Mouse (Mus musculus) mature B cell (primary cell): ENCODE measurements around the gene 9430097D07Rik.

Source experiments
- in situ Hi-C: fragments of 300-500 bp; cut with MboI; formaldehyde crosslinking; loops from 2 replicates; pipeline ENCODE4 v1.14.3; 2019

9430097D07Rik gene

DNA sequence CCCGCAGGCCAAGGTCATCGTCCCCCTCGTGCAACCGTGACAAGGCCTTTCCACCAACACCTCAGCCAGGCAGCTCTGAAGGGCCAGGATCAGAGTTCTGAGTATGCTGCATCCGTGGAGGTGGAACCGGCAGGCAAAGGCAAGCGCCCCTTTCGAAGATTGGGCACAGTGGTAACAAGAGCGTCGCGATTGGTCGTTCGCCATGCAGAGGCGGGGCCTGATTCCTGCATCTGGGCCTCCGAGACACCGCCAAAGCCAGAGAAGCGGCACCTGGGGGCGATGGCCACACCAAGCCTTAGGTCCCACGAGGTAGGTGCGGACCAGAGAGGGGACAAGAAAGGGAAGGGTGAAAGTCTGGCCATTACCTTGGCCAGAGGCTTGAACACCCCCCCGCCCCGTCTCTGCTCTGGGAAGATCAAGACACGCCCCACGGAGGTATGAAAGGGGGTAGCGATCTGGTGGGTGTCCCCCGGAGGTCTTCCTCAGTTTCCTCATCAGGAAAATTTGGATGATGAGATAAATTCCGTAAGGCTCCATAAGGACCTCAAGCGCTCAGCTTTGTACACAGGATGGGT lies at the start of gene 9430097D07Rik:
Gene 9430097D07Rik, minus strand, starts transcription at position 99 of the 575 bp plus-strand sequence.
- in situ Hi-C loops = no loop called here

DNA sequence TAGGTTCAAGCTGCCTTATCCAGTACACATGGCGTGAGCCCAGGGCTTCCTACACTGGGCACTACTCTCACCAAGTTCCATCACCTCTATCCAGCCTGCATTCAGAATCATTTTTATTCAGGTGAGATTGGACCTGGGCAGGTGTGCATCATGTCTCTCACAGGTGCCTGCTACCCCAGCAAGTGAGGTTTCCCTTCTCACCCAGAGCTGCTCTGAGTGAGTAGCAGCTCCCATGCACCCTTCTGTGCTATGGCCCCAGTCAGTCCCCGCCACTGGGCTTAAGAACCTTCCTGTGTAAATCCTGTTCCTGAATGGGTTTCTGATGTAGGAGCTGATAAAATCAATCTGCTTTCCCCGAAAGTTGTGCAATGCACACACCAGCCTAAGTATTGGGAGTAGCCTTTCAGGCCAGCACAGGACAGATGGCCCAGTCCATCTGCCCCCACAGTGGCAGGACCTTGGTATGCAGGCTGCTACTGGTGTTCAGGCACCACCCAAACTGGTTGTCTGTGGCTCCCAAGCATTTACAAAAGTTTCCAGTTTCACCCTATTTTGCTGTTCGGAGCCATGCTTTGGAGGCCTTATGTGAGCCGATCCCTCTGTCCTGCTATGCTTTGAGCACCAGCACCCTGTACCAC lies 48.7 kb upstream of the 9430097D07Rik start:
- in situ Hi-C loops = no loop called here

- in situ Hi-C loops = no loop called here
These were observed 46.0 kb upstream of the 9430097D07Rik start, which contains the start of gene Ak1 for GRCm38 (mm10) chr2:32621517-32621859. Ak1 (plus strand) TSS chr2:32621758.

GRCm38 (mm10) chr2:32620682-32621516 lies 45.4 kb upstream of the 9430097D07Rik start:
- in situ Hi-C loops = no loop called here

- in situ Hi-C loops = no loop called here
These were observed 42.6 kb upstream of the 9430097D07Rik start for GRCm38 (mm10) chr2:32618051-32618450.

GRCm38 (mm10) chr2:32617601-32618000 lies 42.1 kb upstream of the 9430097D07Rik start:
- in situ Hi-C loops = no loop called here

DNA sequence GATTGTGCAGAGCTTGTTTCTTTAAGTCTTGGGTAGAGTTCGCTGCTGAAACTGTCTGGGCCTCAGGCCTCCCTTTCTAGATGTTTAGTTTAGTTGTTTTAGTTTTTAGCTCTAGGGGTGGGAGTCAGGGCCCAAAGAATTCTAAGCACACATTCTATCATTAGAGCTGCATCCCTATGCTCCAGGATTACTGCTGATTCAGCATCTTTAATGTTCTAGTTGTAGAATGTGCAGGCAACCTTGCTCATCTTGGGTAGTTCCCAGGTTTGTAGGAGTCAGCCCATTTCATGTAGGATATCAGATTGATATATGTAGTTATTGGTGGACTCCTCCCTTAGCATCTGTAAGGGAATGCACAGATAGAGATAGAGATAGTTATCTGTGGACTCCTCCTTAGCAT lies 41.6 kb upstream of the 9430097D07Rik start:
- in situ Hi-C loops = no loop called here

GRCm38 (mm10) chr2:32612274-32612673 lies 36.8 kb upstream of the 9430097D07Rik start:
- in situ Hi-C loops = no loop called here

DNA sequence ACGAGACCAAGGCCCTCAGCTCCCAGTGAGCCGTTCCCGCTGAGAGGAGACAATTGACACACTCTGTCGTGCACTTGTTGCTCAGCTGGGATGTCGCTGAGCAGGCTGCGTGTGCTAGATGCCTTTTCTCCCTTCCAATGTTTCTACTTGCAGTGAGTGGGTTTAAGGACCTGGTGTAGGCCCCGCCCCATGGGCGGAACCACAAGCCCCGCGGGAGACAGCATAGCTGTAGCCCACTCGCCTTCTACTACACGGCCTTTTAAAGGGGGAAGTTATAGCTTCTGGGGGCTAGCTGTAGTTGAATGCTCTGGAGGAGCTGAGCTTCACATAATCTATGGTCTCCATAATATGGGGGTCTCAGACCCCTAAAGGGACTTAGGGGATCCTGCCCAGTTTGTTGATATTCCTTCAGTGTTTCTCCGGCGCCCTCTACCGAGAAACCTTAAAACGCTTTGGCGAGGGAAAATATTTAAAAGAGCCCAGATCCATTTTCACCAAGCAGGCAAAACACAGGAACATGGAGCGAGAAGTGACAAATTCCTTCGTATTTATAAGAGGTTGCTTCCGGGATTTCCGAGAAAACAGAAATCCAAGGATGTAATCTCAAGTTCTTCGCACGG lies 35.2 kb upstream of the 9430097D07Rik start:
- in situ Hi-C loops = no loop called here

GRCm38 (mm10) chr2:32608778-32609435 lies 33.4 kb upstream of the 9430097D07Rik start:
- in situ Hi-C loops = no loop called here

GRCm38 (mm10) chr2:32608141-32608777 lies 32.8 kb upstream of the 9430097D07Rik start:
- in situ Hi-C loops = no loop called here

GRCm38 (mm10) chr2:32607262-32607947 lies 31.9 kb upstream of the 9430097D07Rik start:
- in situ Hi-C loops = no loop called here

- in situ Hi-C loops = no loop called here
These were observed 31.0 kb upstream of the 9430097D07Rik start for GRCm38 (mm10) chr2:32606161-32607142.

GRCm38 (mm10) chr2:32604631-32605030 lies 29.1 kb upstream of the 9430097D07Rik start:
- in situ Hi-C loops = no loop called here

DNA sequence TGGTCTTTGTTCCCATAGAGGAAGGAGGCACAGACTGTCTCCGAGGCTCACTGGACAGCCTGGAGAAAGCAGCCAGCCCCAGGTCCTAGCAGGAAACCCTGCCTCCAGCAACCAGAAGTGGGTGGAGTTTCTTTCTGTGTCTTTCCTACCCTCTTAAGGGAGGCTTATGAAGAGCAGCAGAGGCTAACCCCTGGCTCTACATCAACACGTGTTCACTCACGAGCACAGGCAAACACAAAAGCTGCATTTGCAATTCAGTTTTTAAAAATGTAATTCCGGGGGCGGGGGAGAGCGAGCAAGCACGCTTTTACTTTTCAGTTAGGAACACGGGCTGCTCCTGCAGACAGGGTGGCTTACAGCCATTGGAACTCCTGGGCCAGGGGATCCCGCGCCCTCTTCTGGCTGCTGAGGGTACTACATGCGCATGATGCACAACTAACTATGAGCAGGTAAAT lies 27.1 kb upstream of the 9430097D07Rik start:
- in situ Hi-C loops = no loop called here

- in situ Hi-C loops = no loop called here
These were observed 26.1 kb upstream of the 9430097D07Rik start for GRCm38 (mm10) chr2:32601417-32602065.

DNA sequence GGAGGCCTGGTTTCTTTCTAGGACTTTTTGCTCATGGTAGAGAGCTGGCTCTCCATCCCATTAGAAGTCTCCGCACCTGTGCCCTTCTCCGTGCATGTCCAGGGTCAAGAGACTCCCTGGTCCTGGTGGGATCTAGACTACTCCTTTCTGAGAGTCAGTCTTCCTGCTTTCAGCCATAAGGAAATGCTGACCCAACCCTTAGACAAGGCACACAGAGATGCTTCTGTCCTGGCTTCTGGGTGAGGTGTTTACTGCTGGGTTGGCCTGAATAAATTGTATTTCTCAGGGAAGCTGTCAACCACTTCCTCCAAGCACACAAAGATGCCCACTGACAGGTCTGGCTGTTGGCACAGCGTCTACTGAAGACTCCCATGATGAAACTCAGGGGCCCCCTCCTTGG lies 23.9 kb upstream of the 9430097D07Rik start, which contains the start of gene St6galnac6:
Gene St6galnac6, plus strand, starts transcription at position 301 of the 400 bp plus-strand sequence.
- in situ Hi-C loops = no loop called here

- in situ Hi-C loops = no loop called here
These were observed 23.0 kb upstream of the 9430097D07Rik start for GRCm38 (mm10) chr2:32598506-32598905.

GRCm38 (mm10) chr2:32597699-32598098 lies 22.2 kb upstream of the 9430097D07Rik start:
- in situ Hi-C loops = no loop called here
